Mouse (Mus musculus) megakaryocyte, embryonic 14.5 days (primary cell): ENCODE measurements around the gene Grin2b.

Source experiments
- FLI1 ChIP-seq: IDR thresholded peaks from 2 replicates; pipeline ENCODE4 v1.6.1; 2012; ENCODE audit warnings: low read length, inconsistent platforms, mixed read lengths
- GATA1 ChIP-seq: IDR thresholded peaks from 3 replicates; pipeline ENCODE4 v1.6.1; 2012; ENCODE audit warnings: mixed read lengths, low read length, inconsistent platforms, borderline replicate concordance

DNA sequence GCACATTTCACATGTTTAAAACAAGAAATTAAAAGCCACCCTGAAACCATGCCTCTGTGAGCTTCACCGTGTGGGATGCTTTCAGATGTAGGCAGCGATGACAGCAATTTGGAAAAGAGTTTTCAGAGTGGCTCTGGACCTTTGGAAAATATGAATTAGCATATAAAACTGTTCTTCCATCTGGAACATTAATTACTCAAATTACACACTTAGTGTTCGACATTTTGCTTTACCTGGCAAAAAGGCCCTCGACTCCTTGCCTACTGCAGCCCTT, 162.3 kb downstream of the Grin2b start:
- no peak for TF ChIP-seq GATA1
- TF ChIP-seq FLI1: no peak
